Mouse (Mus musculus) B cell, adult (primary cell): Measurements from ENCODE around the gene Plod3. TPM values are rescaled to one million over a fixed set of nuclear protein-coding genes. Genes with fewer than 3 reads are reported as not detected.

Source experiments
- total RNA-seq: library from RNA; stranded (reverse); gene quantifications from 4 replicates; pipeline ENCODE4 v1.2.4, GENCODE M21; 2023; ENCODE audit not compliant: inconsistent age

Gene Plod3
- total RNA-seq, result 19.4 to 29.8 TPM (median 27.6 TPM) in 4 replicates

DNA sequence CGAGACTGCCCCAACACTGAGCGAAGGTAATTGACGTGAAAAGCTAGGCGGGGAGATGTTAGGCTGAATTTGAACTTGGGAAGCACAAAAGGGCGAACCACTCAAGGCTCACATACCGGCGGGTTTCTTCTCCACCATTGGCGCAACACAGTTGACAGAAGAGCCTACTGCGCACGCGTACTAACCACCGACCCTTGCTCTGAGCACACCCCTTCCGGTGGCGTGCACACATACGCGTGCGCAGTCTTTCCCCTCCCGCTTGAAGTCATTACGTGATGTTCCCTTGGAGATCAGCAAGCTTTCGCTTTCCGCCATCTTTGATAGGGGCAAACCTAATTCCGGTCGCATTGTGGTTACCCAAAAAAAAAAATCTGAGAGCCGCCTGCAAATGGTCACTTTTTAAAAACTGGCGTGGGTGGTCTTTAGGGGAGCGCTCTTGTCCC is at the start of gene Plod3:
Gene Plod3 (plus strand): TSS at position 325 of the 443 bp plus-strand sequence.

GRCm38 (mm10) chr5:136953015-136953414 is 33.8 kb upstream of the Plod3 start, which contains the start of gene Fis1:
Gene Fis1 (plus strand): TSS chr5:136953275.

GRCm38 (mm10) chr5:136966331-136966730 is 20.5 kb upstream of the Plod3 start, which contains the start of gene Cldn15:
Gene Cldn15 (plus strand): TSS chr5:136966616.

GRCm38 (mm10) chr5:136987934-136988271 is 1.1 kb downstream of the Plod3 start, which contains the start of gene Znhit1:
Gene Znhit1 (minus strand): TSS chr5:136988021.

GRCm38 (mm10) chr5:137026092-137026491 is 39.3 kb downstream of the Plod3 start, which contains the start of gene Vgf:
Gene Vgf (plus strand): TSS chr5:137026392.

GRCm38 (mm10) chr5:137045402-137046323 is 58.8 kb downstream of the Plod3 start, which contains the start of gene Ap1s1:
Gene Ap1s1 (minus strand): TSS chr5:137046135.

Other genes with a start within 250 kb of the Plod3 start
- gene Col26a1, start 103.8 kb upstream of the Plod3 start, total RNA-seq, result not detected in 4 replicates
- gene Ift22, start 78.9 kb upstream of the Plod3 start, total RNA-seq, result 15.6 to 28.1 TPM (median 22.4 TPM) in 4 replicates
- 162 to 190 TPM (median 176 TPM) in 4 replicates for gene Fis1, start 33.7 kb upstream of the Plod3 start, total RNA-seq
- 0.35 to 1.4 TPM in 2 of 4 replicates, not detected in the others for gene Cldn15, start 20.4 kb upstream of the Plod3 start, total RNA-seq
- gene Znhit1, start 1.0 kb downstream of the Plod3 start, total RNA-seq, result 21.9 to 29.1 TPM (median 27.2 TPM) in 4 replicates
- gene Vgf, start 39.4 kb downstream of the Plod3 start, total RNA-seq, result 0.94 to 1.9 TPM (median 1.4 TPM) in 4 replicates
- 21.2 to 26.8 TPM (median 22.0 TPM) in 4 replicates for gene Ap1s1, start 59.1 kb downstream of the Plod3 start, total RNA-seq
- not detected in 4 replicates for gene Serpine1, start 85.2 kb downstream of the Plod3 start, total RNA-seq
- 58.3 to 72.3 TPM (median 64.2 TPM) in 4 replicates for gene Trim56, start 129.2 kb downstream of the Plod3 start, total RNA-seq
- not detected in 4 replicates for gene Muc3, start 162.3 kb downstream of the Plod3 start, total RNA-seq
- gene Muc3a, start 225.4 kb downstream of the Plod3 start, total RNA-seq, result 10.4 to 13.8 TPM (median 11.2 TPM) in 4 replicates